Mouse (Mus musculus) heart, postnatal 10 days (tissue): ENCODE measurements around the gene Utp14a. TPM values are rescaled to one million over a fixed set of nuclear protein-coding genes. Genes with fewer than 3 reads are reported as not detected.

Experiments used
- DNase-seq, 2 experiments: peaks; one replicate each; pipeline ENCODE4 v3.0.0; 2021
- intact Hi-C: fragments of 180-260 bp; cut with DNase I; formaldehyde crosslinking; loops from one replicate; pipeline ENCODE4 v1.15.1; 2025
- total RNA-seq, 2 experiments: library from RNA; stranded (reverse); gene quantifications; 2 replicates each; pipeline ENCODE4 v1.2.3; 2021

The Utp14a gene
- total RNA-seq, 2 experiments from 2014 or later, result 13.9 to 17.3 TPM

- intact Hi-C loops, result no loop called here
- no peak for DNase-seq
Measured at GRCm38 (mm10) chrX:48305356-48305755, 48.7 kb downstream of the Utp14a start.

- peak in 1 of 2 experiments; percentile 5 for DNase-seq
- intact Hi-C loops, result no loop called here
Measured at GRCm38 (mm10) chrX:48310706-48311517, 54.2 kb downstream of the Utp14a start.

- intact Hi-C loops, result no loop called here
- DNase-seq, result no peak
Measured at GRCm38 (mm10) chrX:48311727-48312126, 55.1 kb downstream of the Utp14a start.

- DNase-seq, result peak; percentile 85
- intact Hi-C loops, result no loop called here
Measured at GRCm38 (mm10) chrX:48314530-48315079, 57.9 kb downstream of the Utp14a start.

GRCm38 (mm10) chrX:48317444-48317843 is 60.8 kb downstream of the Utp14a start:
- intact Hi-C loops, result no loop called here
- DNase-seq, result no peak

- intact Hi-C loops, result no loop called here
Measured at GRCm38 (mm10) chrX:48318194-48318593, 61.5 kb downstream of the Utp14a start.

More at GRCm38 (mm10) chrX:48318194-48318593, 61.5 kb downstream of the Utp14a start:
- DNase-seq, result peak; percentile 5 to 6

Other genes with a start within 250 kb of the Utp14a start
- 10 to 100 TPM; 28.2 to 30.5 TPM for gene Apln, start 222.0 kb upstream of the Utp14a start, total RNA-seq
- gene Xpnpep2, start 148.1 kb upstream of the Utp14a start, total RNA-seq, result 1 to 10 TPM; 1.5 to 2.1 TPM
- 1 to 10 TPM; 1.3 to 1.4 TPM for gene Sash3, start 110.4 kb upstream of the Utp14a start, total RNA-seq
- gene Zdhhc9, start 48.0 kb upstream of the Utp14a start, total RNA-seq, result 10 to 100 TPM; 28.3 to 32.4 TPM
- gene Bcorl1, start 84.5 kb downstream of the Utp14a start, total RNA-seq, result 10 to 100 TPM in 1 of 2 experiments, 1 to 10 TPM in 1; 9.6 to 13.6 TPM
- 10 to 100 TPM; 15.3 to 16.7 TPM for gene Elf4, start 206.3 kb downstream of the Utp14a start, total RNA-seq